Mouse (Mus musculus) layer of hippocampus, adult 8-10 months (tissue): Measurements from ENCODE around the gene Zfp36. TPM values are rescaled to one million over a fixed set of nuclear protein-coding genes. Genes with fewer than 3 reads are reported as not detected.

Experiments used
- DNase-seq, 2 experiments: peaks; one replicate each; pipeline ENCODE4 v3.0.0; 2022; ENCODE audit warnings: low spot score in 2 of 2
- total RNA-seq, 4 experiments: library from RNA; stranded (reverse); gene quantifications; 2 replicates each; pipeline ENCODE4 v1.2.4; 2022

The Zfp36 gene
- total RNA-seq, 4 experiments from 2014 or later: 1.8 to 7.9 (median 5.0) TPM

GRCm38 (mm10) chr7:28339213-28339917, 40.7 kb downstream of the Zfp36 start:
- peak in 1 of 2 experiments; percentile 30 for DNase-seq

GRCm38 (mm10) chr7:28338108-28338998, 41.7 kb downstream of the Zfp36 start, which contains the start of gene Supt5:
Supt5 (minus strand) TSS chr7:28338746.
- peak; percentile 96 to 97 for DNase-seq

- DNase-seq: no peak
These were observed 44.6 kb downstream of the Zfp36 start for GRCm38 (mm10) chr7:28335471-28335870.

- DNase-seq: no peak
These were observed 45.5 kb downstream of the Zfp36 start for GRCm38 (mm10) chr7:28334534-28334933.

- no peak for DNase-seq
These were observed 51.8 kb downstream of the Zfp36 start for GRCm38 (mm10) chr7:28328260-28328659.

Other genes with a start within 250 kb of the Zfp36 start
- 10 to 100 TPM; 44.6 to 56.7 (median 54.5) TPM for gene Fbl, start 210.5 kb downstream of the Zfp36 start, total RNA-seq
- 10 to 100 TPM; 39.6 to 52.5 (median 46.4) TPM for gene Dyrk1b, start 200.8 kb downstream of the Zfp36 start, total RNA-seq
- gene Eid2, start 112.4 kb downstream of the Zfp36 start, total RNA-seq: 10 to 100 TPM; 48.7 to 58.6 (median 56.9) TPM
- gene Eid2b, start 102.5 kb downstream of the Zfp36 start, total RNA-seq: 10 to 100 TPM; 29.9 to 39.5 (median 31.7) TPM
- gene Selenov, start 89.1 kb downstream of the Zfp36 start, total RNA-seq: under 1 TPM in 2 of 4 experiments, not detected in 2; 0.70 to 0.98 TPM
- gene Dll3, start 78.0 kb downstream of the Zfp36 start, total RNA-seq: 1 to 10 TPM; 1.1 to 2.2 (median 1.7) TPM
- gene Timm50, start 68.2 kb downstream of the Zfp36 start, total RNA-seq: 10 to 100 TPM; 41.2 to 54.2 (median 46.0) TPM
- 100 to 1,000 TPM; 119 to 125 (median 122) TPM for gene Supt5, start 41.5 kb downstream of the Zfp36 start, total RNA-seq
- 100 to 1,000 TPM; 531 to 646 (median 582) TPM for gene Rps16, start 29.6 kb downstream of the Zfp36 start, total RNA-seq
- 1 to 10 TPM; 5.8 to 7.8 (median 6.5) TPM for gene Plekhg2, start 7.7 kb downstream of the Zfp36 start, total RNA-seq
- 10 to 100 TPM; 16.0 to 20.2 (median 17.1) TPM for gene Med29, start 12.5 kb upstream of the Zfp36 start, total RNA-seq
- 10 to 100 TPM; 72.9 to 77.5 (median 75.4) TPM for gene Paf1, start 12.7 kb upstream of the Zfp36 start, total RNA-seq
- 1 to 10 TPM; 1.6 to 5.2 (median 3.2) TPM for gene Gmfg, start 57.2 kb upstream of the Zfp36 start, total RNA-seq
- 10 to 100 TPM; 68.2 to 77.3 (median 71.5) TPM for gene Lrfn1, start 71.7 kb upstream of the Zfp36 start, total RNA-seq
- not detected for gene Ifnl2, start 130.2 kb upstream of the Zfp36 start, total RNA-seq
- not detected for gene Ifnl3, start 142.6 kb upstream of the Zfp36 start, total RNA-seq
- gene Sycn, start 160.6 kb upstream of the Zfp36 start, total RNA-seq: not detected
- under 1 TPM in 1 of 4 experiments, not detected in 3; 0.36 TPM for gene Nccrp1, start 167.0 kb upstream of the Zfp36 start, total RNA-seq
- gene Samd4b, start 217.9 kb upstream of the Zfp36 start, total RNA-seq: 10 to 100 TPM; 62.6 to 73.9 (median 66.2) TPM
- 10 to 100 TPM; 12.2 to 14.2 (median 13.1) TPM for gene Pak4, start 217.9 kb upstream of the Zfp36 start, total RNA-seq